9 mouse cellular contexts compared by ENCODE assay signal in genomic region chr1:40797348-40797747, GRCm38 (mm10). TPM values are rescaled to one million over a fixed set of nuclear protein-coding genes. Genes with fewer than 3 reads are reported as not detected.
DNase-seq lines count a peak whose midpoint lies in the region; ATAC-seq and TF ChIP-seq lines count a peak whose summit lies in the region.
"Had no signal": no experiment of that assay in that cellular context is flagged by ENCODE, and none has a peak within 500 bp of the region (broad histone marks: within the 10 kb centered on the region; RNA-seq: fewer than 3 reads in every experiment).

No protein-coding gene starts in this region.

- H3K9me3 ChIP-seq in midbrain, embryonic 14.5 days (ENCODE audit: control insufficient read depth, low read length): no peaks in the 10 kb centered on the region
- no peaks in the 10 kb centered on the region for H3K9me3 ChIP-seq in midbrain, embryonic 15.5 days
- no peaks in the 10 kb centered on the region for H3K9me3 ChIP-seq in embryonic facial prominence, embryonic 11.5 days (replicated peaks; ENCODE audit: control insufficient read depth, low read length)

- H3K27ac ChIP-seq in midbrain, embryonic 14.5 days (replicated peaks; ENCODE audit: low read depth, low read length): no peak overlapping the region
- no peak overlapping the region for H3K27ac ChIP-seq in midbrain, embryonic 15.5 days
- no peak overlapping the region for H3K27ac ChIP-seq in embryonic facial prominence, embryonic 11.5 days (replicated peaks; ENCODE audit: low read depth, low read length)
- H3K27ac ChIP-seq in testis, adult 2 months (ENCODE audit: control insufficient read depth, insufficient read depth, low read depth, low read length): no peak overlapping the region

- peak; percentile 46; the same call in 1 of the 2 replicates for TF ChIP-seq CTCF in testis, adult 2 months (IDR thresholded peaks at IDR 0.05; ENCODE audit: control insufficient read depth, insufficient read depth, insufficient replicate concordance, low read depth, low read length)

- no peak overlapping the region for H3K4me3 ChIP-seq in midbrain, embryonic 14.5 days (replicated peaks; ENCODE audit: low read depth, low read length)
- H3K4me3 ChIP-seq in midbrain, embryonic 15.5 days: no peak overlapping the region
- H3K4me3 ChIP-seq in embryonic facial prominence, embryonic 11.5 days (ENCODE audit: low read depth, low read length): no peak overlapping the region
- H3K4me3 ChIP-seq in testis, adult 2 months (ENCODE audit: control insufficient read depth, low read depth, low read length): no peak overlapping the region

- no peaks in the 10 kb centered on the region for H3K4me1 ChIP-seq in midbrain, embryonic 14.5 days (ENCODE audit: control insufficient read depth, insufficient read depth, low read length)
- no peaks in the 10 kb centered on the region for H3K4me1 ChIP-seq in midbrain, embryonic 15.5 days
- no peaks in the 10 kb centered on the region for H3K4me1 ChIP-seq in embryonic facial prominence, embryonic 11.5 days (ENCODE audit: control insufficient read depth, insufficient read depth, low read length)
- H3K4me1 ChIP-seq in testis, adult 2 months (ENCODE audit: control insufficient read depth, insufficient read depth, low read length): no peaks in the 10 kb centered on the region

- WGBS in midbrain, embryonic 14.5 days: 15% methylated on average over 5 of the region's 5 CpGs
- WGBS in midbrain, embryonic 15.5 days: 14% methylated on average over 5 of the region's 5 CpGs
- 13% methylated on average over 5 of the region's 5 CpGs for WGBS in embryonic facial prominence, embryonic 11.5 days

- no peak for ATAC-seq in midbrain, embryonic 14.5 days (ENCODE audit: low FRiP score, low TSS enrichment)
- no peak for ATAC-seq in midbrain, embryonic 15.5 days (replicated peaks)
- no peak for ATAC-seq in embryonic facial prominence, embryonic 11.5 days (replicated peaks; ENCODE audit: insufficient number of reproducible peaks, low FRiP score, low TSS enrichment, low read depth)
- ATAC-seq in hematopoietic stem cell, adult 5-6 weeks (replicated peaks in 1 of 2; ENCODE audit: insufficient read depth in 1 of 2, low FRiP score in 2 of 2, low TSS enrichment in 1 of 2, low read depth in 1 of 2, poor library complexity in 2 of 2, severe bottlenecking in 2 of 2): peak; percentile 89

- no peak for TF ChIP-seq POLR2A in testis, adult 2 months (IDR thresholded peaks at IDR 0.05; ENCODE audit: control insufficient read depth, low read depth, low read length)

- H3K4me2 ChIP-seq in midbrain, embryonic 14.5 days (ENCODE audit: low read length): no peak overlapping the region
- H3K4me2 ChIP-seq in midbrain, embryonic 15.5 days: no peak overlapping the region
- no peak overlapping the region for H3K4me2 ChIP-seq in embryonic facial prominence, embryonic 11.5 days (ENCODE audit: low read depth, low read length)

- H3K9ac ChIP-seq in midbrain, embryonic 14.5 days (replicated peaks; ENCODE audit: low read length): no peak overlapping the region
- no peak overlapping the region for H3K9ac ChIP-seq in midbrain, embryonic 15.5 days
- H3K9ac ChIP-seq in embryonic facial prominence, embryonic 11.5 days (replicated peaks; ENCODE audit: low read length): no peak overlapping the region

- peak; percentile 80 for DNase-seq in midbrain, embryonic 14.5 days
- peak; percentile 67 to 78 for DNase-seq in adrenal gland, postnatal 36 days
- DNase-seq in embryonic facial prominence, embryonic 11.5 days (ENCODE audit: low spot score): peak; percentile 78
- DNase-seq in left cerebral cortex, adult 11 months (ENCODE audit: low spot score): peak; percentile 51
- DNase-seq in mesoderm, embryonic 11.5 days (ENCODE audit: low read depth, low spot score): peak; percentile 74

- no peaks in the 10 kb centered on the region for H3K27me3 ChIP-seq in midbrain, embryonic 14.5 days (ENCODE audit: control insufficient read depth, insufficient read depth, low read length)
- H3K27me3 ChIP-seq in midbrain, embryonic 15.5 days (replicated peaks): no peaks in the 10 kb centered on the region
- H3K27me3 ChIP-seq in embryonic facial prominence, embryonic 11.5 days (ENCODE audit: control insufficient read depth, insufficient read depth, low read length): no peaks in the 10 kb centered on the region
- no peaks in the 10 kb centered on the region for H3K27me3 ChIP-seq in testis, adult 2 months (ENCODE audit: control insufficient read depth, insufficient read depth, low read length)

- no peaks in the 10 kb centered on the region for H3K36me3 ChIP-seq in midbrain, embryonic 14.5 days (ENCODE audit: control insufficient read depth, insufficient read depth, low read length)
- no peaks in the 10 kb centered on the region for H3K36me3 ChIP-seq in midbrain, embryonic 15.5 days (replicated peaks)
- H3K36me3 ChIP-seq in embryonic facial prominence, embryonic 11.5 days (replicated peaks; ENCODE audit: control insufficient read depth, insufficient read depth, low read depth, low read length): no peaks in the 10 kb centered on the region
- no peaks in the 10 kb centered on the region for H3K36me3 ChIP-seq in testis, adult 2 months (ENCODE audit: control insufficient read depth, insufficient read depth, low read length)

RNA-seq across cellular contexts. Expression of gene Mfsd9, which starts 6.9 kb away (rescaled TPM):
- polyA plus RNA-seq in midbrain, embryonic 14.5 days (2014; fragmentation: Nextera tagmentation; extraction: Ambion mirVana): 5.3 and 8.0 TPM in 2 replicates
- polyA plus RNA-seq in midbrain, embryonic 15.5 days (2015; fragmentation: Nextera tagmentation; extraction: Ambion mirVana): 6.6 and 8.5 TPM in 2 replicates
- 1 to 10 TPM; 1.8 to 3.9 TPM for total RNA-seq in adrenal gland, postnatal 36 days (2021)
- 2.6 and 3.8 TPM in 2 replicates for polyA plus RNA-seq in embryonic facial prominence, embryonic 11.5 days (2014; fragmentation: Nextera tagmentation; extraction: Ambion mirVana)
- 1.7 and 3.6 TPM in 2 replicates for total RNA-seq in hematopoietic stem cell, adult 5-6 weeks (2017)
- 11.4 and 11.9 TPM in 2 replicates for polyA plus RNA-seq in testis, adult 2 months (2012; rRNA removed)

RNA-seq across cellular contexts. Expression of gene Tmem182, which starts 8.1 kb away (rescaled TPM):
- polyA plus RNA-seq in midbrain, embryonic 14.5 days (2014; fragmentation: Nextera tagmentation; extraction: Ambion mirVana): 0.08 TPM in 1 of 2 replicates, not detected in the other
- polyA plus RNA-seq in midbrain, embryonic 15.5 days (2015; fragmentation: Nextera tagmentation; extraction: Ambion mirVana): 0.06 TPM in 2 replicates
- total RNA-seq in adrenal gland, postnatal 36 days (2021): 1 to 10 TPM in 1 of 2 experiments, under 1 TPM in 1; 0.95 to 3.6 TPM
- 0.17 and 0.36 TPM in 2 replicates for polyA plus RNA-seq in embryonic facial prominence, embryonic 11.5 days (2014; fragmentation: Nextera tagmentation; extraction: Ambion mirVana)
- not detected in 2 replicates for total RNA-seq in hematopoietic stem cell, adult 5-6 weeks (2017)
- polyA plus RNA-seq in testis, adult 2 months (2012; rRNA removed): 0.23 TPM in 2 replicates
- polyA plus RNA-seq: stomach, embryonic 14.5 days had no signal

Comparison
In these comparisons a context has a peak if more than half of its experiments do, and no peak if none do; other contexts are left out.
1. ATAC-seq: peak in hematopoietic stem cell, adult 5-6 weeks (2 of 2); none in midbrain, embryonic 14.5 days (single experiment), midbrain, embryonic 15.5 days (single experiment) and embryonic facial prominence, embryonic 11.5 days (single experiment).
2. Peak in every context shown above with its lines, with median percentiles within 50 percentile points of each other: DNase-seq.